Mouse (Mus musculus) lung, postnatal 14 days (tissue): ENCODE data around the gene Mex3a.
A peak's percentile ranks its signal among the peaks of the same experiment; 100 is the strongest.

ENCODE experiments used
- DNase-seq: peaks from one replicate; pipeline ENCODE4 v3.0.0; 2021

The Mex3a gene

DNA sequence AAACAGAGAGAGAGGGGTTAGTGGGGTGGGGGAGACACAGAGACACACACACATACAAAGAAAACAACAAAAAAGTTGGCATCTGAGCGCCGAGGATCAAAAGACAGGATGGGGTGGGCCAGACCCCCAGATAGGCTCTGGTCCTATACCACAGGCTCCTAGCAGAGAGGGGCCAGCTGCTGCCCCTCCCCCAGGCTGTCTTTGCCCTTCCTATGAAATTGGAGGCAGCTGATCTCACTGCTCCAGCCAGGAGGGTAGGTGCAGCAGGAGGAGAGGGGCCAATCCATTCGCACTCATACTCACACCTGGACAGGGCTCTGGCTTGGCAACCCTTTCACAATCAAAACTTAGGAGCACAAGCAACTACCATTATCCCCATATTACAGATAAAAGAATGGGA lies 22.9 kb upstream of the Mex3a start:
- DNase-seq, result no peak

DNA sequence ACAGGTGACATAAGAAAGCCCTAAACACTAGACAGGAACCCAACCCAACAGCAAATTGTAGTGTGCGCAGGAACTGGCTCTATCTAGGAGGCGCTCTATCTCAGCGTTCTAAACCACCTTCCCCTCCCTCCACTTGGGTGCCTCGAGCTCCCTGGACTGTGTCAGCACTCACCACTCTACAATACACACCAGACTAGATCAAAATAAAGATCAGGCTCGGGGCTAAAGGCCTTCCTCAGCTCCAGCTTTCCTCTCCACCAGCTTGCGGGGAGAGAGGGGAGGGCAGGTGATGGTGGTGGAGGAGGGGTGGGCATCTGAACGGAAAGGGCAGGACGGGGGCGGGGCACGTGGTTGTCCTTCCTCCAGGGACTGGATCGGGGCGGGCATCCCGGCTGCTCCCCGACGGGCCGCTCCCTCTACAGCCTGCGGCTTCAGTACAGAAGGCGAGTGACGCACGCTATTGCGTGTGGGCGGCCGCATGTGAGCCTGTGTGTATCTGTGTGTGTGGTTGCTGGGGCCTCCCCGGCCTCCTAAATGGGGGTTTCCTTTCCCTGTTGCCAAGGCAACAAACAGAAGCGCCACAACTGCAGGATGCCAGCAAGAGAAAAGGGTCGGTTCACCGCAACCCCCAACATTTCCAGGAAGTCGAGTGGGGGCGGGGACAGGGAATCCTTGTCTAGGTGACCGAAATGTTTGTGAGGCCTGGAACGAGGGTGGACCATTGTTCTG lies 22.3 kb upstream of the Mex3a start, which contains the start of gene Lmna:
Gene Lmna (minus strand): TSS at position 265 of the 729 bp plus-strand sequence.
- DNase-seq, result peak; percentile 98

DNA sequence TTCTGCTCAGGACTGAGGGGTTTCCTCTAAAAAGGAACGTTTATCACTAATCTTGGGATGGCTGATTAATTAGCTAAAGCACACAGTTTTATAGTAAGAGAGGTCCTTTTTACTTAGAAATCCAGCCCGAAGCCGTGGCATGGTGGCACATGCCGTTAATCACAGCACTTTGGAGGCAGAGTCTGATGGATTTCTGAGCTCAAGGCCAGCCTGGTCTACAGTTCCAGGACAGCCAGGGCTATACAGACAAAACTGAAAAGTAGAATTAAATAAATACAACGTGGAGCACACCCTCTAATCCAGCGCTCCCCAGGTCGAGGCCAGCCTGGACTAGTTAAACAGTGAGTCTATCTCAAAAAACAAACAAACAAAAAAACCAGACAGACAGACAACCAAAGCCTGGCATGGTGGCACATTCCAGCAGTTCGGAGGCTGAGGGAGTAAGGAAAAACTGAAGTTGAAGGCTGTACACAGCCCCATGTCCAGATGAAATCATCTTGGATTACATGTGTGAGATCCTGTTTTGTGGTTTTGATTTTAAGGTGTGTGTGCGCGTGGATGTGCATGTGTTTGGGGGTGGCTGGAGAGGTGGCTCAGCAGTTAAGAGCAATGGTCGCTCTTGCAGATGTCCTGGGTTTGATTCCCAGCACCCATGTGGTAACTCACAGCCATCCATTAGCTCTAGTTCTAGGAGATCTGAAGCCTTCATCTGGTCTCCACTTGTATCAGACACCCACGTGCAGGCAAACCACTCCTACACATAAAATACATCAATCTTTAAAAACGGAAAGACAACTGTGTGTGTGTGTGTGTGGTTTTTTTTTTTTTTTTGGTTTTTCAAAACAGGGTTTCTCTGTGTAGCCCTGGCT lies 21.5 kb upstream of the Mex3a start:
- no peak for DNase-seq

GRCm38 (mm10) chr3:88511559-88511958 lies 20.6 kb upstream of the Mex3a start:
- no peak for DNase-seq

DNA sequence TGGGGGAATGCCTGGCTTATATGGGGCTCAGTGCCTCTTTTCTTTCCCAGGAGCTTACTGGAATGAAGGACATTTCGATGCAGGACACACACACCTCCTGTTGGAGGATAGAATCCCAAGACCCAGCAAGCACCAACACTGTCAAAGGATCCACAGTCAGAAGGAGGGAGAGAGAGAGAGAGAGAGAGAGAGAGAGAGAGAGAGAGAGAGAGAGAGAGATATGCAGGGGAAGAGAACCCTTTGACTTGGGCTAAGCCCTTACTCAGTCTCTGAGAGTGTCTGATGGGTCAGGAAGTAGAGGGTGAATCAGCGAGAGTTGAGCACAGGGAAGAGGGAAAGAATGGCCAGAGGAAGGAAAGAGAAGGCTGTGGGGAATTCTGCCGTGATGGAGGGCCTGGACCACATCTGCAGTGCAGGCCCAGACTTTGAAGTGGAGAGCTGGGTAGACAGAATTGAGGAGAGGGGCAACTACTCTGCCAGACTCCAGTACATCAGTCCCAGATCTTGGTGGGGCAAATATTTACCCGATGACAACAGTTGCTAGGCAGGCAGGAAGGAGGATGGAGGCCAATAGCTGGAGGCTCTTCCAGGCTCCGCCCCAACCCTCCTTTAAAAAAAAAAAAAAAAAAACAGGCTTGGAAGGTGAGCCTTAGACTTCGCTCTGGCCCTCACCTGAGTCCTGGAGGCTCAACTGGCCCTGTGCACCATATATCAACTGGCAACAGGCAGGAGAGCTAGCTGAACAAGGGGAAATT lies 19.9 kb upstream of the Mex3a start:
- DNase-seq, result no peak

DNA sequence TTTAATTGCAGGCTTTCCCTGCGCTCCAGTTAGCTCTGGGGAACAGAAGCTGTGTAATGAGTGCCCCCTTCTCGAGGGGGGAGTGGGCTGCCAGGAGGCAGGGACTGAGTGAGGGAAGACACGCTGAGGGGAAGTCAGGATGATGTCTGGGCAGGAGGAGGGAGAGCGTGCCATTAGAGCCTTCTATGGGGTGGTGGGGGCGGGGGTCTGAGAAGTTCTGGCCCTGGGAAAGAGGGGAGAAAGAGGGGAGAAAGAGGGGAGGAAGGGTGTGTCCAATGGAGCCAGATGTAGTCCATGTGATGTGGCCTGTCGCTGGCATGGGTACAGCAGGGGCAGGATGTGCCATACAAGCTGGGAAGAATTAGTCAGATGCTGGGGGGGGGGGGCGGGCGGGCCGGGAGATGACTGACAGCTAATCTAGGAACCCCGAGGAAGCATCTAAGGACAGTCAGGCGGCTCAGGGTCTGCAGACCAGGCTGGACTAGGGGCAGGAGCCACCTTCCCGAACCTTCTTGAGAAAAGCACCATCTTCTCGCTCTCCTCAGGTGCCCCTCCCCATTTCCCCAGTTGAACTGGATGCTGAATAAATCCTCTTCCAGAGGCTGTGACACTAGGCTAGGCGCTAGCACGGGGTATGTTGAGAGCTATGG lies 19.2 kb upstream of the Mex3a start:
- peak; percentile 68 for DNase-seq

GRCm38 (mm10) chr3:88513546-88514115 lies 18.6 kb upstream of the Mex3a start:
- no peak for DNase-seq

DNA sequence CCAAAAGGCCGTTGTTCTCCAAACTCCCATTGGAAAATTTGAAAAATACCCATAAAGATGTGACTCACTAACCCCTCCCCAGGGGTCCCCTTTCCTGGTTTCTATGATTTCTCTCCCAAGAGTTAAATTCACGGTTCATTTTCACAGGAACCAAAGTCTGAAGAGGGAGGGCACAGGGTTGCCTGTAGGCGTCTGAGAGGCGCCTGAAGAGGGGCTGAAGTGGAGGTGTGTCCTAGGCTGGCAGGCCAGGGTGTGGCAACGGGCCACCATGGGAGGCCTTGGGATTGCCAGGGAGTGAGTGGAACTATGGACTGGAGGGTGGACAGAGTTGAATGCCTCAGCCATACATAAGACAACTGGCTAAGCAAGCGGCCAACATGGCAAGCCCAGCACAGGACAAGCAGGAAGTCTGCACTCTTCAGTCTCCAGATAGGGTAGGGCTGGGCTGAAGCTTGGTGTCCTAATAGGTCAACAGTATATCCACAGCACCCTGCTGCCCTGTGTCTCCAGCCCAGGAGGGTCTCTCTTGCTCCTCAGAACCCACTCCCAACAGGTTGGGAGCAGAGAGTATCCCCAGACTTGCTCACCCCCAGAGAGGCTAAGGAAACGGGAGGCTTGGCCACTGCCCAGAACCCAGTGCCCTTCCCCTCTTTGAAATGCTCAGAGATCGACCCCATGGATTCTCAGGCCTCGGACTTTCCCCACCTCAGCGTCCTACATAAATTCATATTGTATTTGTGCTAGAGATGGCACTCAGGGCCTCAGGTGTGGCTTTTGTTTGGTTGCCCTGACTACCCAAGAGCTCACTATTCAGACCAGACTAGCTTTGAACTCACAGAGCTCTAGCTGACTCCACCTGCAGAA lies 17.7 kb upstream of the Mex3a start:
- DNase-seq, result peak; percentile 61

- no peak for DNase-seq
Measured at GRCm38 (mm10) chr3:88515095-88515386, 17.2 kb upstream of the Mex3a start.

DNA sequence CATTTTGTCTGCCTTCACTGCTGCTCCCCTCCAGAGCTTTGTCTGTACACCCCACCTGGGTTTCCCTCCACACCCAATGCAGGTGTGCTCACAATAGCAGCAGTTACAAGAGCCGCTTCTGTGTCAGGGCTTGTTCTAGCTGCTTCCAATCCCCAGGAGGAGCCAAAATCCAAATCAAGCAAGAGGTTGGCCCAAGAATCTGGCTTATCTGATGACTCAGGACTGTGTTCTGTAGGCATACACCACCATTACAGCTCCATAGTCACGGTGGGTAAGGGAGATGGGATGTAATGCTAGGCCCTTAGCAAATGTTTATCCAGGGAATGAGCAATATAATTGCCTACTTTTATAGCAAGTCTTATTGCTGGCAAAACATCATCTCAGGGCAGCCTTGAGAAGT lies 15.8 kb upstream of the Mex3a start:
- DNase-seq, result no peak

- no peak for DNase-seq
Measured at GRCm38 (mm10) chr3:88518411-88518810, 13.8 kb upstream of the Mex3a start.

- DNase-seq, result no peak
Measured at GRCm38 (mm10) chr3:88520078-88520477, 12.1 kb upstream of the Mex3a start.

DNA sequence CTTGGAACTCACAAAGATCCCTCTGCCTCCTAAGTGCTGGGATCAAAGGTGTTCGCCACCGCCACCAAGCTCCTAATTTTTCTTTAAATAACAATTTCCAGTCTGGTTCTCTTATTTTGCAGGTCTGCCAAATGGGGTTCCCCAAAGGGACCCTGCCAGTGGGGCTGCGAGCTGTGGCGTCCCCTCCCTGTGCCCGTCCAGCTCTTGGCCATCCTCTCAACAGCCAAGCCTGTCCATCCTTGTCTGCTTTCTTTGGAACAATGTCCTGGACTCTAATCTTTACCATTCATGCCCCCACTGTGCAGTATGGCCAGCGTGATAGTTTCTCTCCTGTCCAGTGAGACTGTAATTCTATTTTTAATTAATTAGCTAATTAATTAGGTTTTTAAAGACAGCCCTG lies 11.0 kb upstream of the Mex3a start:
- no peak for DNase-seq

DNA sequence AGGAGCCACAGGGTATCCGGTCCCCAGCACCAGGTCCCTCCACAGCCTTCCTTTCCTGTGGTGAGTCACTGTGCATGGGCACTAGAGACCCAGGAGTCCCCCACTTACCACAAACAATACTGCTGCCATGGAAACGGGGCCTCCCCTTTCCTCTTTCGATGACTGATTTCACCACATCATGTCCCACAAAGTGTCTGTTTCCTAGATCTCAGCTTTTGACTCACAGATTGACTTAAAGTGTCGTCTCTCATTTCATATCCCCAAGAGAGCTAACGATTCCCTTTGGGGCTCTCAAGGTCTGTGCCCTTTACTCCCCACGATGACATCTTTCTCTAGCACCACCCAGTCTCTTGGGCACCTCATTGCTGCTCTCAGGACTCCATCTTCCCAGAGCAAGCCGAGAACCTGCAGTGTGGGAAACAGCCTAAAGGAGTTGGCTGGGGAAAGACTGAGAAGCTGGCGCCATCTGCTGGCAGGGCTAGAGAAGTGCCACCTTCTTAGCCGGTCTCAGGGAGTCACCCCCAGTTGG lies 10.3 kb upstream of the Mex3a start:
- DNase-seq, result peak; percentile 74

GRCm38 (mm10) chr3:88523027-88523426 lies 9.2 kb upstream of the Mex3a start:
- DNase-seq, result no peak

- DNase-seq, result no peak
Measured at GRCm38 (mm10) chr3:88525021-88525420, 7.2 kb upstream of the Mex3a start.

GRCm38 (mm10) chr3:88526157-88527131 lies 5.8 kb upstream of the Mex3a start:
- DNase-seq, result peak; percentile 88

- DNase-seq, result no peak
Measured at GRCm38 (mm10) chr3:88527565-88527964, 4.6 kb upstream of the Mex3a start.

DNA sequence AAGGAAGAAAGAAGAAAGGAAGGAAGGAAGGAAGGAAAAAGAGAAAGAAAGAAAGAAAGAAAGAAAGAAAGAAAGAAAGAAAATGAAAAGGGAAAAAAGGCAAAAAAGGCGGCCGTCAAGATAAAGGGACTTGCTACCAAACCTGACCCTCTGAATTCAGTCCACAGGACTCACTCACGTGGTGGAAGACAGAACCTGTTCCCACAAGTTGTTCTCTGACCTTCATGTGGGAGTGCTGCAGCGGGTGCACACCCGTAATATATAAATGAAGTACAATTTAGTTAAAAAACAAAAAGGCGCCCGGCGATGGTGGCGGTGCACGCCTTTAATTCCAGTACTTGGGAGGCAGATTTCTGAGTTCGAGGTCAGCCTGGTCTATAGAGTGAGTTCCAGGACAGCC lies 3.5 kb upstream of the Mex3a start:
- DNase-seq, result no peak
